Mouse (Mus musculus): ENCODE measurements at regions not wholly inside any gene's neighbourhood (a gene's known extent, or its start where the extent isn't known, plus 50 kb on each side); places are given as distances from the start of the nearest gene placed in this dataset.
A peak's percentile ranks its signal among the peaks of the same experiment; 100 is the strongest.

GRCm38 (mm10) chr4:106129803-106130202 lies 186.2 kb upstream of the Usp24 start:
- Histone ChIP-seq H3K4me3 (ENCODE audit: low read depth, low read length) (no peak overlapping the region), H3K36me3 (ENCODE audit: insufficient read depth, low read length) (no peaks in the 10 kb centered on the region), H3K27me3 (replicated peaks; ENCODE audit: insufficient read depth, low read length) (no peaks in the 10 kb centered on the region), H3K4me1 (ENCODE audit: insufficient read depth, low read depth, low read length) (no peaks in the 10 kb centered on the region), H3K9me3 (ENCODE audit: low read length) (no peaks in the 10 kb centered on the region), H3K27ac (ENCODE audit: low read length) (no peak overlapping the region), H3K9ac (replicated peaks; ENCODE audit: low read depth) (no peak overlapping the region), H3K4me2 (replicated peaks; ENCODE audit: low read depth, low read length) (no peak overlapping the region)
- no peak for DNase-seq (ENCODE audit: low spot score)
- TF ChIP-seq EP300 (IDR thresholded peaks at IDR 0.05), result no peak
- TF ChIP-seq CTCF (IDR thresholded peaks at IDR 0.05), result no peak
- 97% methylated on average over 2 of the region's 2 CpGs for WGBS
- ATAC-seq, result no peak

GRCm38 (mm10) chr4:106133746-106134730 lies 182.0 kb upstream of the Usp24 start:
- Histone ChIP-seq H3K9me3 (ENCODE audit: low read length) (no peaks in the 10 kb centered on the region), H3K4me1 (ENCODE audit: insufficient read depth, low read depth, low read length) (no peaks in the 10 kb centered on the region), H3K27ac (ENCODE audit: low read length) (no peak overlapping the region), H3K27me3 (replicated peaks; ENCODE audit: insufficient read depth, low read length) (no peaks in the 10 kb centered on the region), H3K9ac (replicated peaks; ENCODE audit: low read depth) (no peak overlapping the region), H3K4me3 (ENCODE audit: low read depth, low read length) (no peak overlapping the region), H3K4me2 (replicated peaks; ENCODE audit: low read depth, low read length) (no peak overlapping the region), H3K36me3 (ENCODE audit: insufficient read depth, low read length) (no peaks in the 10 kb centered on the region)
- TF ChIP-seq EP300 (IDR thresholded peaks at IDR 0.05), result no peak
- TF ChIP-seq CTCF (IDR thresholded peaks at IDR 0.05), result no peak
- ATAC-seq, result no peak
- no peak for DNase-seq (ENCODE audit: low spot score)
- WGBS, result 65% methylated on average over 10 of the region's 10 CpGs

GRCm38 (mm10) chr4:106142741-106143140 lies 173.3 kb upstream of the Usp24 start:
- Histone ChIP-seq H3K27me3 (replicated peaks; ENCODE audit: insufficient read depth, low read length) (no peaks in the 10 kb centered on the region), H3K4me1 (ENCODE audit: insufficient read depth, low read depth, low read length) (no peaks in the 10 kb centered on the region), H3K36me3 (ENCODE audit: insufficient read depth, low read length) (no peaks in the 10 kb centered on the region), H3K9me3 (ENCODE audit: low read length) (no peaks in the 10 kb centered on the region), H3K4me3 (ENCODE audit: low read depth, low read length) (no peak overlapping the region), H3K4me2 (replicated peaks; ENCODE audit: low read depth, low read length) (no peak overlapping the region), H3K9ac (replicated peaks; ENCODE audit: low read depth) (no peak overlapping the region), H3K27ac (ENCODE audit: low read length) (no peak overlapping the region)
- no peak for DNase-seq (ENCODE audit: low spot score)
- 73% methylated on average over 4 of the region's 4 CpGs for WGBS
- no peak for ATAC-seq
- TF ChIP-seq CTCF (IDR thresholded peaks at IDR 0.05), result no peak

- ATAC-seq (peak; percentile 75), DNase-seq (ENCODE audit: low spot score) (peak; percentile 87)
- no peaks in the 10 kb centered on the region for H3K36me3 ChIP-seq (ENCODE audit: insufficient read depth, low read length)
- no peak overlapping the region for H3K9ac ChIP-seq (replicated peaks; ENCODE audit: low read depth)
- peak overlapping the region; percentile 38; the same call in 1 of the 2 replicates for H3K27ac ChIP-seq (ENCODE audit: low read length)
- H3K9me3 ChIP-seq (ENCODE audit: low read length), result no peaks in the 10 kb centered on the region
- 66% methylated on average over 7 of the region's 7 CpGs for WGBS
- no peaks in the 10 kb centered on the region for H3K27me3 ChIP-seq (replicated peaks; ENCODE audit: insufficient read depth, low read length)
- no peak overlapping the region for H3K4me3 ChIP-seq (ENCODE audit: low read depth, low read length)
- no peak overlapping the region for H3K4me2 ChIP-seq (replicated peaks; ENCODE audit: low read depth, low read length)
- H3K4me1 ChIP-seq (ENCODE audit: insufficient read depth, low read depth, low read length), result no peaks in the 10 kb centered on the region
- TF ChIP-seq EP300 (IDR thresholded peaks at IDR 0.05), result 0 out of 2 replicates have a peak, but pooled peaks have one; percentile 22
- TF ChIP-seq CTCF (IDR thresholded peaks at IDR 0.05), result no peak; the same call in 1 of the 2 replicates
Measured at GRCm38 (mm10) chr4:106144351-106145116, 171.5 kb upstream of the Usp24 start.

- ATAC-seq, result no peak
- TF ChIP-seq CTCF (IDR thresholded peaks at IDR 0.05) (no peak), EP300 (IDR thresholded peaks at IDR 0.05) (no peak)
- H3K27ac ChIP-seq (ENCODE audit: low read length), result no peak overlapping the region
- H3K4me1 ChIP-seq (ENCODE audit: insufficient read depth, low read depth, low read length), result no peaks in the 10 kb centered on the region
- WGBS, result 57% methylated on average over 3 of the region's 3 CpGs
- H3K27me3 ChIP-seq (replicated peaks; ENCODE audit: insufficient read depth, low read length), result no peaks in the 10 kb centered on the region
- DNase-seq (ENCODE audit: low spot score), result no peak
- H3K9ac ChIP-seq (replicated peaks; ENCODE audit: low read depth), result no peak overlapping the region
- H3K4me2 ChIP-seq (replicated peaks; ENCODE audit: low read depth, low read length), result no peak overlapping the region
- no peaks in the 10 kb centered on the region for H3K9me3 ChIP-seq (ENCODE audit: low read length)
- H3K36me3 ChIP-seq (ENCODE audit: insufficient read depth, low read length), result no peaks in the 10 kb centered on the region
- H3K4me3 ChIP-seq (ENCODE audit: low read depth, low read length), result no peak overlapping the region
Measured at GRCm38 (mm10) chr4:106146919-106147460, 169.0 kb upstream of the Usp24 start.

GRCm38 (mm10) chr4:106148866-106149265 lies 167.1 kb upstream of the Usp24 start:
- DNase-seq (ENCODE audit: low spot score), result no peak
- Histone ChIP-seq H3K4me3 (ENCODE audit: low read depth, low read length) (no peak overlapping the region), H3K4me2 (replicated peaks; ENCODE audit: low read depth, low read length) (no peak overlapping the region), H3K27me3 (replicated peaks; ENCODE audit: insufficient read depth, low read length) (no peaks in the 10 kb centered on the region), H3K36me3 (ENCODE audit: insufficient read depth, low read length) (no peaks in the 10 kb centered on the region), H3K9ac (replicated peaks; ENCODE audit: low read depth) (no peak overlapping the region), H3K27ac (ENCODE audit: low read length) (no peak overlapping the region), H3K4me1 (ENCODE audit: insufficient read depth, low read depth, low read length) (no peaks in the 10 kb centered on the region), H3K9me3 (ENCODE audit: low read length) (no peaks in the 10 kb centered on the region)
- WGBS, result 84% methylated on average over 3 of the region's 3 CpGs
- ATAC-seq, result no peak
- TF ChIP-seq EP300 (IDR thresholded peaks at IDR 0.05) (no peak), CTCF (IDR thresholded peaks at IDR 0.05) (no peak)
